Mouse (Mus musculus) midbrain, postnatal 0 days (tissue): ENCODE measurements at regions not wholly inside any gene's neighbourhood (a gene's known extent, or its start where the extent isn't known, plus 50 kb on each side); places are given as distances from the start of the nearest gene placed in this dataset.

Source experiments
- ATAC-seq: fragments of 200-750 bp; cut with Nextera tagmentation; 2 replicates; pipeline ENCODE4 v1.8.0; 2017; ENCODE audit warnings: moderate number of reproducible peaks, mild to moderate bottlenecking, moderate TSS enrichment, moderate library complexity; ENCODE audit not compliant: low FRiP score
- DNase-seq: peaks from one replicate; pipeline ENCODE4 v3.0.0-alpha.2; 2015; ENCODE audit warnings: low spot score
- H3K27ac ChIP-seq: fragments of 300-500 bp; sonication (generic); 2 replicates; pipeline ENCODE4 v1.5.1; 2014; ENCODE audit warnings: low read depth, mild to moderate bottlenecking, low read length, mixed read lengths
- H3K27me3 ChIP-seq: fragments of 300-500 bp; sonication (generic); 2 replicates; pipeline ENCODE4 v1.6.1; 2014; ENCODE audit warnings: low read length, control low read depth, mixed read lengths; ENCODE audit not compliant: insufficient read depth
- H3K36me3 ChIP-seq: fragments of 300-500 bp; sonication (generic); 2 replicates; pipeline ENCODE4 v1.6.1; 2014; ENCODE audit warnings: low read length, control low read depth, mixed read lengths; ENCODE audit not compliant: insufficient read depth
- H3K4me1 ChIP-seq: fragments of 300-500 bp; sonication (generic); 2 replicates; pipeline ENCODE4 v1.6.1; 2014; ENCODE audit warnings: mild to moderate bottlenecking, control low read depth, antibody characterized with exemption, low read length, mixed read lengths; ENCODE audit not compliant: insufficient read depth
- H3K4me2 ChIP-seq: fragments of 300-500 bp; sonication (generic); 2 replicates; pipeline ENCODE4 v1.6.1; 2014; ENCODE audit warnings: low read depth, mild to moderate bottlenecking, low read length, mixed read lengths; ENCODE audit not compliant: poor library complexity, severe bottlenecking
- H3K4me3 ChIP-seq: fragments of 300-500 bp; sonication (generic); 2 replicates; pipeline ENCODE4 v1.5.1; 2014; ENCODE audit warnings: low read depth, mild to moderate bottlenecking, low read length, moderate library complexity
- H3K9ac ChIP-seq: fragments of 300-500 bp; sonication (generic); replicated peaks from 2 replicates; pipeline ENCODE4 v1.6.1; 2014; ENCODE audit warnings: mild to moderate bottlenecking, low read length, moderate library complexity, mixed read lengths; ENCODE audit not compliant: poor library complexity, severe bottlenecking
- H3K9me3 ChIP-seq: fragments of 300-500 bp; sonication (generic); 2 replicates; pipeline ENCODE4 v1.6.1; 2016; ENCODE audit warnings: low read length, control low read depth
- CTCF ChIP-seq: IDR thresholded peaks from 2 replicates; pipeline ENCODE4 v1.5.1; 2016; ENCODE audit warnings: antibody characterized with exemption, mild to moderate bottlenecking
- WGBS: fragments of 180-500 bp; shearing (Covaris S2); extraction: QIAGEN DNeasy Blood & Tissue Kit; methylation state at CpG from one replicate; pipeline ENCODE4 v1.1.7; 2014; 5-methylcytosine and 5-hydroxymethylcytosine counted together

DNA sequence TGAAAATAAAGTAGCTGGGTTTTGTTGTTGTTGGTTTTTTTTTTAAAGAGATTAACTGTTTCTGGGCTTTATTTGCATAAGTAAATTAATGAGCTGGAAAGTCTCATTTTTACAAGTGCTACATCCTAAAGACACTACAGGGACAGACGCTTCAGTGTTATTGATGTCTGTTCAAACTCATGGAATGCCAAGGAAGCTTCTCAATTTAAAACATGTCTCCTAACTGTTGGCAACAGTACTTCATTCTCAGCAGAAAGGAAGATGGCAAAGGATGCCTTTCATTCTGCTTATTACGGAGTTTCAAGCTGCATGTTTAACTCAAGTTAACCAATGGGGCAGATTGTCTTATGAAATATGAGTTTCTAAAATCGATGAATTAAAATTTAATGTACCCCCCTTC lies 187.3 kb downstream of the Fam84a start:
- Histone ChIP-seq H3K4me2 (no peak overlapping the region), H3K9ac (no peak overlapping the region), H3K9me3 (no peaks in the 10 kb centered on the region), H3K27me3 (no peaks in the 10 kb centered on the region), H3K4me1 (no peaks in the 10 kb centered on the region), H3K4me3 (no peak overlapping the region), H3K36me3 (no peaks in the 10 kb centered on the region), H3K27ac (no peak overlapping the region)
- DNase-seq = no peak
- TF ChIP-seq CTCF = no peak
- no peak for ATAC-seq
- WGBS = 87% methylated on average over 3 of the region's 3 CpGs

DNA sequence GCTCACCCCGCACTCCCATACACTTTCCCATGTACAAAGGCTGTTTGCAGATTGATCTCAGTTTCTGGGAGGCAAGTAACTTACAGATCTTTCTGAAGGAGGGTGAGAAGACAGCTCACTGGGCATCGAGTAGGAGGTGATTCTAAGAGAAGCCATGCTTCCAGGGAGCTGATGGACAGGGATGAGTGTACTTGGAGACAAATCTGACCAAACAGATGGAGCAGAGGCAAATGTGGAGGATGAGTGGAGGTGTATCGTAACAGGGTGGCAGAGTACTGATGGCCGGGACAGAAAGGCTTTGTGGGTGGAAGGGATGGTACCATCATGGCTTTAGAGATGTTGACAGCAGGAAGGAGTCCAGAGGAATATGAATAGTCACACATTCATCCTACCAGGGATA lies 212.4 kb downstream of the Fam84a start:
- no peak for ATAC-seq
- Histone ChIP-seq H3K9me3 (no peaks in the 10 kb centered on the region), H3K4me2 (no peak overlapping the region), H3K4me3 (no peak overlapping the region), H3K4me1 (no peaks in the 10 kb centered on the region), H3K27ac (no peak overlapping the region), H3K27me3 (no peaks in the 10 kb centered on the region), H3K9ac (no peak overlapping the region), H3K36me3 (no peaks in the 10 kb centered on the region)
- no peak for DNase-seq
- TF ChIP-seq CTCF = no peak
- 89% methylated on average over 4 of the region's 4 CpGs for WGBS

DNA sequence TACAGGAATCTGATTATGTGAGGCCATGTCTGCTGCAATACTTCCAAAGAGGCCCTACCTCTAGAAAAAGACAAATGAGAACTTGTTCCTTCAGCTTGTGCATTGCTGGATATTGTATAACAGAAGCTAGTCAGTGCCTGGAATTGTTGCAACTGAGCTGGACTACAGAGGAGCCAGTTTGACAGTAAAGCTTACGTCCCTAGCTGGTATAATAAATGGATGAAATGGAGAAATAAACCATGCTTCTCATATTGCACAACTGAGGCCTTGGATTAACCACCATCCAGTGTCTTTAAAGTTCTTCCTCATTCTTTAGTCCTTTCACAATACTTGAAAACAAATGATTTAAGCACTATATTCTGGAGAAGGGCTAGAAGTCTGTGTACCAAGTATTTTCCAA lies 230.8 kb downstream of the Fam84a start:
- TF ChIP-seq CTCF = no peak
- Histone ChIP-seq H3K4me3 (no peak overlapping the region), H3K27ac (no peak overlapping the region), H3K4me1 (no peaks in the 10 kb centered on the region), H3K9me3 (no peaks in the 10 kb centered on the region), H3K36me3 (no peaks in the 10 kb centered on the region), H3K9ac (no peak overlapping the region), H3K27me3 (no peaks in the 10 kb centered on the region), H3K4me2 (no peak overlapping the region)
- WGBS = 84% methylated on average over 1 of the region's 1 CpGs
- DNase-seq = no peak
- no peak for ATAC-seq

DNA sequence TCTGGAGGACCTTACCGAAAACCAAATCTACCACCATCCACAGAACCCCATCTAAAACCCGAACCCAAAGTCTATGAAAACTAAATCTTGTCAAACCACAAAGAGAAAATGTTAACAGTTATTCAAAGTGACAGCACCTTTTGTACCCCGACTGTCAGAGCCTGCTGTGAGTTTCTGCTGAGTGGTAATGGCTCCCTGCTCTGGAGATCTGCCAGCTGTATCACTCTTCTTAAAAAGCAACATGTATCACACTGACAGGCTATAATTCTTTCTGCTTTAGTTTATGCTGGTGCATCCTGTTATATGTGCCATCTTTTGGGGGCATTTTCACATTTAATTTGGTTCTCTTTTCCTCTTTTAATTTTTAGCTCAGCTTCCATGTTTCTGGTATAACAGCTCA lies 268.5 kb downstream of the Fam84a start:
- 41% methylated on average over 3 of the region's 3 CpGs for WGBS
- no peaks in the 10 kb centered on the region for H3K9me3 ChIP-seq
- no peak overlapping the region for H3K27ac ChIP-seq
- H3K9ac ChIP-seq = no peak overlapping the region
- H3K4me3 ChIP-seq = no peak overlapping the region
- H3K27me3 ChIP-seq = no peaks in the 10 kb centered on the region
- no peak for ATAC-seq
- no peak for DNase-seq
- no peak overlapping the region for H3K4me2 ChIP-seq
- H3K36me3 ChIP-seq = no peaks in the 10 kb centered on the region
- no peaks in the 10 kb centered on the region for H3K4me1 ChIP-seq
- TF ChIP-seq CTCF = no peak

DNA sequence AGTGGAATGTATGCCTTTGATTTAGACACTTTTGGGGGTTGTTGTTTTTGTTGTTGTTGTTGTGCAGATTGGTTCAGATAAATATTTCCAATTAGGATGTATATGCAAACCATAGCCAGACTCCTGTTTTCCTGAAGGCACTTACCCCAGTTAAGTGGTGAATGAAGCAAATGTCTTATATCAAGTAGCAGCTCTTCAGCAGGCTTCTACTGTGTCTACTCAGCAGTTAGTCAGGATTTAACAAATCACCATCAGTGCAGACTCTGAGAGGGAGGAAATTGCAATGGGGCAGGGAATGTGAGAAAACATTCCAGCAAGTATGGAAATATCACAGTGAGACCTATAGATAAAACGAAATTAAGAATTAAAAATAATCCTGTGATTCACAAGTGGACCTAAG lies 282.7 kb downstream of the Fam84a start:
- DNase-seq (no peak), ATAC-seq (no peak)
- TF ChIP-seq CTCF = no peak
- no peak overlapping the region for H3K4me2 ChIP-seq
- no peak overlapping the region for H3K9ac ChIP-seq
- H3K27me3 ChIP-seq = no peaks in the 10 kb centered on the region
- H3K36me3 ChIP-seq = no peaks in the 10 kb centered on the region
- H3K4me1 ChIP-seq = no peaks in the 10 kb centered on the region
- H3K27ac ChIP-seq = no peak overlapping the region
- H3K9me3 ChIP-seq = no peaks in the 10 kb centered on the region
- 72% methylated on average over 1 of the region's 1 CpGs for WGBS
- no peak overlapping the region for H3K4me3 ChIP-seq

DNA sequence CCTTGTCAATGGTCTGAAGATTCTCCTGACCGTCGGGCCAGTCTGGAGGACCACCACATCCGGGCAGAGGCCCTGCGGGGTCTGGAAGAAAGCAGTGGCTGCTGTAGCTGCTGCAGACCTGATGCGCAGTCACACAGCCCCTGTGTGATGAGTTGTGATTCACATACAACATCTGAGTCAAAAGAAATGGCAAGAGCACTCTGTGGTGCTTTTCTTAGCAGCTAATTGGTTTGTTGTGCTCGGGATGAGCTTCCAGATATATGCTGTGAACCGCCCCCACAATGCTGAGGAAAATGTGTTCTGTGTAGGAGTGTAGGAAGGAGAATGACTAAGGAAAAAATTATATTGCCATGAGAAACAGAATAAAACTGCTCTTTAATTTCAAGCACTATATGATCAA lies 290.6 kb downstream of the Fam84a start:
- H3K27ac ChIP-seq = no peak overlapping the region
- H3K4me2 ChIP-seq = no peak overlapping the region
- H3K36me3 ChIP-seq = no peaks in the 10 kb centered on the region
- H3K9me3 ChIP-seq = no peaks in the 10 kb centered on the region
- no peak for ATAC-seq
- DNase-seq = no peak
- 89% methylated on average over 7 of the region's 7 CpGs for WGBS
- no peak overlapping the region for H3K9ac ChIP-seq
- TF ChIP-seq CTCF = no peak
- no peak overlapping the region for H3K4me3 ChIP-seq
- H3K4me1 ChIP-seq = no peaks in the 10 kb centered on the region
- no peaks in the 10 kb centered on the region for H3K27me3 ChIP-seq
